Mouse (Mus musculus): Measurements from ENCODE around the gene Dcaf17.

Dcaf17 gene

GRCm38 (mm10) chr2:71055300-71056114 is at the start of gene Dcaf17, which contains the start of gene Mettl8:
Gene Dcaf17 (plus strand): TSS chr2:71055328.
Gene Mettl8 (minus strand): TSS chr2:71055583.
- in situ Hi-C loops (cut with MboI) = no loop called here

DNA sequence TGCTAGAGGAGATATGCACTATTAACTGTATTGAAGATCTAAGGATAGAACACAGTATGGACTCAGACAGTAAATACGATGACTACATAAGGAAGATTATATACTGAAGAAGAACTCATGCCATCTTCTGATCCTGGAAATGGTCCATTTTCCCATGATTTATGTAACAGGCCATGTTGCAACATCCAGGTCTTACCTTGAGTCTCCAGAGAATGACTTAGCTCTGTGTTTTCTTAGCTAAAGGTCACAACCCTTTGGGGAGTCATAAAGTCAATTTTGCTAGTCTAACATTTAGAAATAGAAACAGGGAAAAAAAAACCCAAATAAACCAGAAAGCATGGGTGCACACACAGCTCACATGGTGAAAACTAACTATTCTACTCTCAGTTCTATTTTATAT is 43.3 kb upstream of the Dcaf17 start:
- in situ Hi-C loops (cut with MboI) = no loop called here

DNA sequence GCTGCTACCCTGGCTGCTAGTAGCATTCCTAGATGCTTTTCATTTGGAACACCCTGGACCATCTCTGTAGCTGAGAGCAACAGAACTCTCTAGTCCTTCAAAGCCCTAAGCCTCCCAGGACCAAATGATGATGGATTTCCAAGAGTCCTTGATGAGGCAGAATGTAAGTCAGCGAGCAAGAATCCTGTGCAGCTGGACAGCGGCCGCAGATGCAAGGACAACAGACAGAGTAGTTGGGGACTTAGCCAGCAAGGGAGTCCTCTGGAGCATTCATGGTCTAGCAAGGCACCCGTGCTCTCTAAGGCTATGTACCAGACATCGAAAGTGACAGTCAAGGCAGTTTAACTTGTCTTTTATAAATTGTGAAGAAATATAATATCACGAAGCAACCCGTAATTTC is 41.6 kb upstream of the Dcaf17 start:
- in situ Hi-C loops (cut with MboI) = no loop called here

- in situ Hi-C loops (cut with MboI) = no loop called here
These were observed 35.9 kb upstream of the Dcaf17 start for GRCm38 (mm10) chr2:71019277-71019676.

- in situ Hi-C loops (cut with MboI) = no loop called here
These were observed 35.3 kb upstream of the Dcaf17 start for GRCm38 (mm10) chr2:71019704-71020375.

- in situ Hi-C loops (cut with MboI) = no loop called here
These were observed 34.5 kb upstream of the Dcaf17 start for GRCm38 (mm10) chr2:71020674-71021073.

DNA sequence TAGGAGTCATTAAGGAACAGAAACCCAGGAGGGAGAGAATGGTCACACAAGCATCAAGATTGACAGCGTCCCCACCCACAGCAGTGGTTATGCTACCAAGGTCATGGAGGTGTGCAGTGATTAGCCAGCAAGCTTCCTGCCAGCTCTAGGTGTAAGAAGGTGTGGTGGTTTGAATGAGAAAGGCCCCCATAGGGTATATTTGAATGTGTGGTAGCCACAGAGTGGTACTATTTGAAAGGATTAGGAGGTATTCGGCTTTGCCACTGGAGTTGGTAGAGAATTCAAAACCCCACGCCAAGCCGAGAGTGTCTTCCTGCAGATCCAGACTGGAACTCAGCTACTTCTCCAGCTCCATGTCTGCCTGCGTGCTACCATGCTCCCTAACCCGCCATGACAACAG is 32.1 kb upstream of the Dcaf17 start:
- in situ Hi-C loops (cut with MboI) = no loop called here

DNA sequence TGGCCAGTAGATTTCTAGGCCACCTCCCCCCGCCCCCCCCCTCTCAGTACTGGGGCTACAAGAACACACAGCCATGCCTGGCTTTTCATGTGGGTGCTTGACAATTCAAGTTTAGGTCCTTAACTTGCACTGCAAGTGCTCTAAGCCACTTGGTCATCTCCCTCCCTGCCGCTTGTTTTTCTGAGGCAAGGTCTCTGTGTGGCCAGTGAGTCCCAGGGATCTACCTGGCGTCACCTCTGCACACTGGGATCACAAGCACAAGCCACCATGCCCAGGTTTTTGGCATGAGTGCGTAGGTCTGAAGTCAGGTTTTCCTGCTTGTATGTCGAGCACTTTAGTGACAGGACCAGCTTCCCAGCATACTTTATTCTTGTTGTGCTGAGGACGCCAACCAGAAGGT is 31.1 kb upstream of the Dcaf17 start:
- in situ Hi-C loops (cut with MboI) = no loop called here

- in situ Hi-C loops (cut with MboI) = no loop called here
These were observed 29.4 kb upstream of the Dcaf17 start for GRCm38 (mm10) chr2:71025576-71026315.

DNA sequence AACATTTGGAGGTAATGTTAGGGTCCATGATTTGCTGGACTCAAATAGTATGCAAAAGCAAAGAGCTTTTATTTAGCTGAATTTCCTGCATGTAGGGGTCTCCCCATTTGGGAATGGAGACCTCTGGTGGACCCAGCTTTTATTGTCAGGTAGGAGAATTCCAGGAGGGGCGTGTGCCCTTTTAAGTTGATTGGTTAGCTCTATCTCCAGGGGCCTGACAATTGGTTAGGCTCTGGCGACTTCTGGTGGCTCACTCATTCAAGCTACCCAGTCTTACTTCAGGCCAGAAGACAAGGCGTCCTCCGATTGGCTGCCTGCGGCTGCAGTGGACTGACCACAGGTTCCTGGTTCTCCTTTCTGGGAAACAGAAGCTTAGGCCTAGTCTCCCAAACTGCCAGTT is 28.3 kb upstream of the Dcaf17 start:
- in situ Hi-C loops (cut with MboI) = no loop called here

GRCm38 (mm10) chr2:71027631-71028030 is 27.5 kb upstream of the Dcaf17 start:
- in situ Hi-C loops (cut with MboI) = no loop called here

- in situ Hi-C loops (cut with MboI) = loop anchor here (5.0 kb wide), 1 partner anchor 68 kb away; no protein-coding TSS in a partner anchor
These were observed 24.5 kb upstream of the Dcaf17 start for GRCm38 (mm10) chr2:71030663-71031062.

DNA sequence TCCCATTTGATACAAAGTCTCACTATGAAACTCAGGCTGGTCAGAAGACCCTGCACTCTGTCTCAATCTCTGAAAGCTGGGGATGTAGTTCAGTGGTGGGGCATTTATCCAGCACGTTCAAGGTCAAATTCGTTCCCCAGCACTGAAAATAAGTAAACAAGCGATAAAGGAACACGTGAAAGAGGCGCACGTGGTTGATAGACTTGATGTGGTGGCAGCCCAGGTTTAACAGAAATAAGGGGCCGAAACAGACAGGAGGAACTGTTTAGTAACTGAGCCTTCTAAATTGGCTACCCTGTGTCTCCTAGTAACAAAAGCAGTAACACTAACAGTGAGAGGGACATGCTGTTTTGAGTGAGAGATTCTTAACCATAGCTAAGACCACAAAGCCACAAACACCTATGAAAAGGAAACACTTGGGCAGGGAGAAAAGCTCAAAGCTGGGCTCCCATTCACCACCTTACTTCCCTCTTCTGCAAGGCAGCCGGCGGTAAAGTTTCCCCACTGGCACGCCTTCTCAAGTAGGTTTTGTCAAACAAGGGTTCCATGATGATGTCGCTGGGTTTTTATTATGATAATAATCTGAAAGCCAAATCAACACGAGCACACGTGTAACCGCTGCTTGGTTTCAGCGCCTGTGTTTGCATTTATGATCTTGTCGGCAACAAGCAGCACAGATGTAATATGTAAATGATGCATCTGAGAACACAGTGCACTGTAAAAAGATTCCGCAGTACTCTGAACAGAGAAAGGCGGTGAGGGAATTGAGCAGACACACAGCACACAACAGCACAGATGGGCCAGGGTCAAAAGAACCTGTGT is 22.9 kb upstream of the Dcaf17 start:
- in situ Hi-C loops (cut with MboI) = loop anchor here (5.0 kb wide), 1 partner anchor 70 kb away; no protein-coding TSS in a partner anchor

- in situ Hi-C loops (cut with MboI) = loop anchor here (5.0 kb wide), 1 partner anchor 71 kb away; no protein-coding TSS in a partner anchor
These were observed 22.1 kb upstream of the Dcaf17 start for GRCm38 (mm10) chr2:71033014-71033413.

DNA sequence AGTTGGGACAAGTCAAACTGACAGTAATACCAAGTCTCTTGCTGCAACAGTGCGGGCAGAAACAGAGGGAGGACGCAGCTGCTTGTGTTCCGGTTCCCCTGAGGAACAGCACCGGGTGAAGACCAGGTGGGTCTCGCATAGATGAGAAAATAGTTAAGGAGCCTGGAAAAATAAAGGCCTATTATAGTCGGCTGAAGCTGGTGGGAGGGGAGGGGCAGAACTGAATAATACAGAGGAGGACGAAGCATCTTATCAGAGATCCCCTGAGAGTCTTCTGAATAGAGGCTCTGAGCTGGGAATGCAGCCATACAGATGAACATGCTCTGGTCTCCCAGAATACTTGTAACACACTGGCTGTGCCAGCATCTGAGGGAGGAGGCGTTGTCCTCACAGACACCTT is 21.1 kb upstream of the Dcaf17 start:
- in situ Hi-C loops (cut with MboI) = loop anchor here (5.0 kb wide), 1 partner anchor 72 kb away; no protein-coding TSS in a partner anchor

- in situ Hi-C loops (cut with MboI) = no loop called here
These were observed 17.7 kb upstream of the Dcaf17 start for GRCm38 (mm10) chr2:71037447-71037846.

- in situ Hi-C loops (cut with MboI) = no loop called here
These were observed 15.5 kb upstream of the Dcaf17 start for GRCm38 (mm10) chr2:71039522-71040121.

- in situ Hi-C loops (cut with MboI) = no loop called here
These were observed 9.0 kb upstream of the Dcaf17 start for GRCm38 (mm10) chr2:71046151-71046550.

DNA sequence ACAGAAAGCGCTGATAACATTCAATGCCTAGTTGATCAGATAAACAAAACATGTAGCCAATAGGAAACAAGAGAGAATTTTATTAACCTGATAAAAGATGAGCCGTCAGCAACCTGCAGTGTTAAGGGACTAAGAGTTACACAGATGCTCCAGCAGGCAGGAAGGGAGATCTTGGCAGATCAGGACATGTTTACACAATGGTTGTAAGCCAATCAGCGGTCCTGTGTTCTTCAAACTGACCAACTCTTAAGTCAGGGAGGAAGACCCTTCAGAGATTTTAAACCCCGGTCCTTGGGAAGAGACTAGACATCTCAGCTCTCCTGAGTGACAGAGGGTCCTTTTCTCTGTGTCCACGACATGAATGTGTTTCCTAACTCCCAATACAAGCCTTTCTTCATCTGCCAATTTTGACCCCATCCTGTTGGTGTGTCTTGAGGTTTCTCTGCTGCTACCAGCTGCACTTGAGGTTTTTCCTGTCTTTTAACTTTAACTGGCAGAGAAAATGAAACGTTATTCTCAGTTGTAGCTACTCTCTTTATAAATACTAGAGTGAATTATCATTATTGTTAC is 8.3 kb upstream of the Dcaf17 start:
- in situ Hi-C loops (cut with MboI) = no loop called here

DNA sequence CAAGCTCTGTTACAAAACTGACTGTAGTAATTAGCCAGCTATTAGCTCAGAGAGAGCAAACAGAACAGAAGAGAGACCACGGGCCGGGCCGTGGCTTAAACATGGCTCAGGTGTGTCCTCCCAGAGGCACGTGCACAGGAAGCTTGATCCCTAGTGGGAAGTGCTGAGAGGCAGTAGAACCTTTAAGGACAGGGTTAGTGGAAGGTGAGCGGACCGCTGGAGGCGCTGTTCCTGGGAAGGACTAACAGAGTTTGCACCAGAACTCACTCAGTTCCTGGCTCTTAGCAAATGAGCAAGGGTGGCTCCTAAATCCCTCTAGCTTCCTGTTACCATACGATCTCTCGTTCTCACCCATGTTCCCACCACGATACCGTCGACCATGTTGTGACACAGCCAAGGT is 6.2 kb upstream of the Dcaf17 start:
- in situ Hi-C loops (cut with MboI) = no loop called here

- in situ Hi-C loops (cut with MboI) = no loop called here
These were observed 4.6 kb upstream of the Dcaf17 start for GRCm38 (mm10) chr2:71050511-71050910.
